8 mouse cellular contexts compared by ENCODE assay signal in genomic region chr16:20717181-20717977, GRCm38 (mm10). TPM values are rescaled to one million over a fixed set of nuclear protein-coding genes. Genes with fewer than 3 reads are reported as not detected.
A peak's percentile ranks its signal among the peaks of the same experiment; 100 is the strongest.
DNase-seq lines count a peak whose midpoint lies in the region; ATAC-seq lines count a peak whose summit lies in the region.

Gene Polr2h, plus strand, starts transcription at chr16:20717665.
Gene Clcn2, minus strand, starts transcription at chr16:20717746.

- peak within 1 kb of the TSS; percentile 93 to 95 for H3K27ac ChIP-seq in heart, embryonic 14.5 days (replicated peaks in 1 of 2; ENCODE audit: control insufficient read depth in 1 of 2, insufficient read depth in 1 of 2, low read depth in 2 of 2, low read length in 2 of 2)
- peak within 1 kb of the TSS; percentile 93 for H3K27ac ChIP-seq in liver, embryonic 13.5 days
- H3K27ac ChIP-seq in stomach, embryonic 16.5 days (ENCODE audit: low read length), result peak within 1 kb of the TSS; percentile 92

- peaks cover 17 to 27% of the 10 kb centered on the region in 2 experiments for H3K4me1 ChIP-seq in heart, embryonic 14.5 days (ENCODE audit: control insufficient read depth in 2 of 2, insufficient read depth in 2 of 2, low read length in 2 of 2)
- peaks cover 62% of the 10 kb centered on the region for H3K4me1 ChIP-seq in liver, embryonic 13.5 days (replicated peaks)
- peaks cover 26% of the 10 kb centered on the region for H3K4me1 ChIP-seq in stomach, embryonic 16.5 days (ENCODE audit: control insufficient read depth, insufficient read depth, low read length)

- no peaks in the 10 kb centered on the region for H3K27me3 ChIP-seq in heart, embryonic 14.5 days (ENCODE audit: control insufficient read depth, insufficient read depth, low read length)
- no peaks in the 10 kb centered on the region for H3K27me3 ChIP-seq in liver, embryonic 13.5 days
- H3K27me3 ChIP-seq in stomach, embryonic 16.5 days (ENCODE audit: control insufficient read depth, insufficient read depth, low read length), result no peaks in the 10 kb centered on the region

- peak within 1 kb of the TSS; percentile 96 for H3K4me2 ChIP-seq in heart, embryonic 14.5 days (ENCODE audit: low read length)
- H3K4me2 ChIP-seq in liver, embryonic 13.5 days, result peak within 1 kb of the TSS; percentile 98
- H3K4me2 ChIP-seq in stomach, embryonic 16.5 days (ENCODE audit: low read depth, low read length), result peak within 1 kb of the TSS; percentile 67

- under 1% methylated on average over 62 of the region's 62 CpGs for WGBS in heart, embryonic 14.5 days
- WGBS in liver, embryonic 13.5 days (ENCODE audit: insufficient replicate concordance), result under 1% methylated on average over 62 of the region's 62 CpGs
- under 1% methylated on average over 62 of the region's 62 CpGs for WGBS in stomach, embryonic 16.5 days

- peak; percentile 90 for DNase-seq in c-Kit-negative CD71-positive TER-119-positive erythroid progenitor cells, embryonic 14.5 days (ENCODE audit: low read depth, low spot score)
- DNase-seq in fibroblast of lung, adult 2 months (ENCODE audit: low read depth), result peak; percentile 94
- DNase-seq in kidney, postnatal 14 days, result peak; percentile 98
- DNase-seq in liver, embryonic 13.5 days, result peak; percentile 97
- peak; percentile 95 for DNase-seq in neural tube, embryonic 10.5 days (ENCODE audit: extremely low spot score, low spot score)

- H3K36me3 ChIP-seq in heart, embryonic 14.5 days (ENCODE audit: control insufficient read depth, insufficient read depth, low read length), result peaks cover 23% of the 10 kb centered on the region
- H3K36me3 ChIP-seq in liver, embryonic 13.5 days, result peaks cover 33% of the 10 kb centered on the region
- no peaks in the 10 kb centered on the region for H3K36me3 ChIP-seq in stomach, embryonic 16.5 days (ENCODE audit: control insufficient read depth, insufficient read depth, low read length)

- peak within 1 kb of the TSS; percentile 63 to 64 for H3K4me3 ChIP-seq in heart, embryonic 14.5 days (ENCODE audit: control insufficient read depth in 1 of 2, insufficient read depth in 1 of 2, low read depth in 1 of 2, low read length in 2 of 2)
- peak within 1 kb of the TSS; percentile 83 for H3K4me3 ChIP-seq in liver, embryonic 13.5 days (replicated peaks)
- H3K4me3 ChIP-seq in stomach, embryonic 16.5 days (replicated peaks; ENCODE audit: low read length), result peak within 1 kb of the TSS; percentile 70

- peak within 1 kb of the TSS; percentile 81 for H3K9ac ChIP-seq in heart, embryonic 14.5 days (ENCODE audit: low read length)
- peak within 1 kb of the TSS; percentile 90 for H3K9ac ChIP-seq in liver, embryonic 13.5 days
- H3K9ac ChIP-seq in stomach, embryonic 16.5 days (ENCODE audit: low read length), result peak within 1 kb of the TSS; percentile 72

- ATAC-seq in CD4-positive, CD25-positive, alpha-beta regulatory T cell, adult 4 months, result peak; percentile 85
- peak; percentile 75 for ATAC-seq in heart, embryonic 14.5 days (ENCODE audit: insufficient number of reproducible peaks, insufficient read depth, low FRiP score, low read depth)
- peak; percentile 85 for ATAC-seq in liver, embryonic 13.5 days (ENCODE audit: low read depth)
- ATAC-seq in stomach, embryonic 16.5 days (ENCODE audit: insufficient read depth, low FRiP score), result peak; percentile 85

- H3K9me3 ChIP-seq in heart, embryonic 14.5 days (ENCODE audit: control insufficient read depth, low read length), result no peaks in the 10 kb centered on the region
- no peaks in the 10 kb centered on the region for H3K9me3 ChIP-seq in liver, embryonic 13.5 days (replicated peaks)
- H3K9me3 ChIP-seq in stomach, embryonic 16.5 days (replicated peaks; ENCODE audit: control insufficient read depth, low read length), result no peaks in the 10 kb centered on the region

RNA-seq across cellular contexts. Expression of gene Polr2h, which starts in this region (rescaled TPM):
- 10 to 100 TPM; 59.3 to 62.4 TPM for polyA plus RNA-seq in CD4-positive, CD25-positive, alpha-beta regulatory T cell, adult 4 months (2017; shearing (Covaris generic))
- 53.2 and 58.4 TPM in 2 replicates for polyA plus RNA-seq in heart, embryonic 14.5 days (2014; fragmentation: Nextera tagmentation; extraction: Ambion mirVana)
- polyA plus RNA-seq in liver, embryonic 13.5 days (2015; fragmentation: Nextera tagmentation; extraction: Ambion mirVana), result 59.1 and 64.7 TPM in 2 replicates
- polyA plus RNA-seq in stomach, embryonic 16.5 days (2015; fragmentation: Nextera tagmentation; extraction: Ambion mirVana), result 75.2 and 84.9 TPM in 2 replicates

RNA-seq across cellular contexts. Expression of gene Clcn2, which starts in this region (rescaled TPM):
- 1 to 10 TPM; 1.4 to 1.7 TPM for polyA plus RNA-seq in CD4-positive, CD25-positive, alpha-beta regulatory T cell, adult 4 months (2017; shearing (Covaris generic))
- 4.0 and 5.1 TPM in 2 replicates for polyA plus RNA-seq in heart, embryonic 14.5 days (2014; fragmentation: Nextera tagmentation; extraction: Ambion mirVana)
- 7.4 and 7.6 TPM in 2 replicates for polyA plus RNA-seq in liver, embryonic 13.5 days (2015; fragmentation: Nextera tagmentation; extraction: Ambion mirVana)
- polyA plus RNA-seq in stomach, embryonic 16.5 days (2015; fragmentation: Nextera tagmentation; extraction: Ambion mirVana), result 11.6 and 12.9 TPM in 2 replicates

Comparison
In these comparisons a context has a peak if more than half of its experiments do, and no peak if none do; other contexts are left out.
1. Peak in every context shown above with its lines: DNase-seq, ATAC-seq, H3K4me3 ChIP-seq and H3K27ac ChIP-seq.